ENCODE assay signal across 21 mouse cellular contexts in genomic region chr16:10919856-10920255, GRCm38 (mm10).
DNase-seq lines count a peak whose midpoint lies in the region; ATAC-seq and TF ChIP-seq lines count a peak whose summit lies in the region.
"Had no signal": no experiment of that assay in that cellular context is flagged by ENCODE, and none has a peak within 500 bp of the region (broad histone marks: within the 10 kb centered on the region; RNA-seq: fewer than 3 reads in every experiment).

No protein-coding gene starts in this region.

- H3K9me3 ChIP-seq in heart, embryonic 11.5 days (replicated peaks; ENCODE audit: control insufficient read depth, low read length), result no peaks in the 10 kb centered on the region
- H3K9me3 ChIP-seq in kidney, postnatal 0 days (replicated peaks; ENCODE audit: low read length), result no peaks in the 10 kb centered on the region
- H3K9me3 ChIP-seq in kidney, embryonic 14.5 days (ENCODE audit: control insufficient read depth, low read length), result no peaks in the 10 kb centered on the region
- H3K9me3 ChIP-seq in lung, embryonic 16.5 days (ENCODE audit: control insufficient read depth, low read length), result no peaks in the 10 kb centered on the region
- H3K9me3 ChIP-seq in heart, postnatal 0 days (replicated peaks; ENCODE audit: control insufficient read depth, low read length), result no peaks in the 10 kb centered on the region
- H3K9me3 ChIP-seq: embryonic facial prominence, embryonic 13.5 days; neural tube, embryonic 12.5 days had no signal

- no peak for TF ChIP-seq CTCF in kidney, postnatal 0 days (IDR thresholded peaks at IDR 0.05; ENCODE audit: low read depth)
- no peak for TF ChIP-seq CTCF in lung, adult 2 months (IDR thresholded peaks at IDR 0.05; ENCODE audit: insufficient read depth, low read length)
- TF ChIP-seq CTCF in heart, postnatal 0 days (IDR thresholded peaks at IDR 0.05; ENCODE audit: low read depth), result no peak

- no peak overlapping the region for H3K4me3 ChIP-seq in heart, embryonic 11.5 days (ENCODE audit: low read depth, low read length)
- H3K4me3 ChIP-seq in kidney, postnatal 0 days (replicated peaks; ENCODE audit: low read depth, low read length), result no peak overlapping the region
- H3K4me3 ChIP-seq in kidney, embryonic 14.5 days (ENCODE audit: low read length), result no peak overlapping the region
- H3K4me3 ChIP-seq in lung, embryonic 16.5 days (ENCODE audit: low read length), result no peak overlapping the region
- H3K4me3 ChIP-seq in lung, adult 2 months (replicated peaks; ENCODE audit: extremely low read depth, low read depth, low read length), result no peak overlapping the region
- no peak overlapping the region for H3K4me3 ChIP-seq in heart, postnatal 0 days (ENCODE audit: low read depth, low read length)
- H3K4me3 ChIP-seq: embryonic facial prominence, embryonic 13.5 days; neural tube, embryonic 12.5 days had no signal

- TF ChIP-seq EP300 in heart, postnatal 0 days (IDR thresholded peaks at IDR 0.05; ENCODE audit: low read depth), result no peak

- no peak for TF ChIP-seq POLR2A in lung, adult 2 months (IDR thresholded peaks at IDR 0.05; ENCODE audit: borderline replicate concordance, extremely low read depth, low read depth, low read length)

- H3K4me2 ChIP-seq in heart, embryonic 11.5 days, result no peak overlapping the region
- H3K4me2 ChIP-seq in kidney, postnatal 0 days (ENCODE audit: low read length), result no peak overlapping the region
- H3K4me2 ChIP-seq in kidney, embryonic 14.5 days (replicated peaks; ENCODE audit: low read depth, low read length), result no peak overlapping the region
- H3K4me2 ChIP-seq in lung, embryonic 16.5 days (ENCODE audit: low read depth, low read length), result no peak overlapping the region
- H3K4me2 ChIP-seq in heart, postnatal 0 days (ENCODE audit: low read depth, low read length), result no peak overlapping the region
- H3K4me2 ChIP-seq: embryonic facial prominence, embryonic 13.5 days; midbrain, embryonic 11.5 days; neural tube, embryonic 12.5 days had no signal

- 0 out of 2 replicates have a peak overlapping the region, but pooled peaks have one; percentile 10 for H3K27ac ChIP-seq in heart, embryonic 11.5 days (ENCODE audit: low read depth, low read length)
- H3K27ac ChIP-seq in kidney, postnatal 0 days, result no peak overlapping the region
- no peak overlapping the region for H3K27ac ChIP-seq in kidney, embryonic 14.5 days (ENCODE audit: low read depth, low read length)
- H3K27ac ChIP-seq in lung, embryonic 16.5 days (ENCODE audit: low read length), result no peak overlapping the region
- no peak overlapping the region for H3K27ac ChIP-seq in heart, postnatal 0 days (ENCODE audit: low read depth)
- H3K27ac ChIP-seq: embryonic facial prominence, embryonic 13.5 days; macrophage; neural tube, embryonic 12.5 days had no signal

- no peaks in the 10 kb centered on the region for H3K27me3 ChIP-seq in heart, embryonic 11.5 days (ENCODE audit: control insufficient read depth, insufficient read depth, low read length)
- no peaks in the 10 kb centered on the region for H3K27me3 ChIP-seq in kidney, postnatal 0 days (ENCODE audit: insufficient read depth, low read length)
- H3K27me3 ChIP-seq in kidney, embryonic 14.5 days (ENCODE audit: control insufficient read depth, insufficient read depth, low read length), result no peaks in the 10 kb centered on the region
- H3K27me3 ChIP-seq in lung, embryonic 16.5 days (ENCODE audit: control insufficient read depth, insufficient read depth, low read depth, low read length), result no peaks in the 10 kb centered on the region
- H3K27me3 ChIP-seq in heart, postnatal 0 days (ENCODE audit: control insufficient read depth, insufficient read depth, low read length), result no peaks in the 10 kb centered on the region
- H3K27me3 ChIP-seq: CH12.LX; embryonic facial prominence, embryonic 13.5 days; neural tube, embryonic 12.5 days had no signal

- ATAC-seq in heart, embryonic 11.5 days (replicated peaks; ENCODE audit: insufficient number of reproducible peaks, low FRiP score, low TSS enrichment), result 0 out of 2 replicates have a peak, but pooled peaks have one; percentile 55
- no peak for ATAC-seq in kidney, postnatal 0 days (replicated peaks; ENCODE audit: low FRiP score, low read depth)
- ATAC-seq in kidney, embryonic 14.5 days (ENCODE audit: low FRiP score, low TSS enrichment), result no peak; the same call in 1 of the 2 replicates
- ATAC-seq in lung, embryonic 16.5 days (ENCODE audit: low read depth), result 0 out of 2 replicates have a peak, but pooled peaks have one; percentile 34
- peak; percentile 89 for ATAC-seq in heart, postnatal 0 days (ENCODE audit: insufficient read depth, low read depth)
- ATAC-seq: forebrain, embryonic 14.5 days had no signal

- H3K9ac ChIP-seq in heart, embryonic 11.5 days (ENCODE audit: low read depth, low read length), result no peak overlapping the region
- H3K9ac ChIP-seq in kidney, postnatal 0 days (ENCODE audit: low read depth, low read length), result no peak overlapping the region
- no peak overlapping the region for H3K9ac ChIP-seq in kidney, embryonic 14.5 days (ENCODE audit: low read depth, low read length)
- H3K9ac ChIP-seq in lung, embryonic 16.5 days (ENCODE audit: low read length), result no peak overlapping the region
- no peak overlapping the region for H3K9ac ChIP-seq in heart, postnatal 0 days (replicated peaks; ENCODE audit: low read depth, low read length)
- H3K9ac ChIP-seq: embryonic facial prominence, embryonic 13.5 days; neural tube, embryonic 12.5 days had no signal

- DNase-seq in heart, adult 11 months, result no peak
- peak; percentile 7 for DNase-seq in kidney, postnatal 0 days (ENCODE audit: low spot score)
- no peak for DNase-seq in lung, adult 2 months
- DNase-seq in heart, postnatal 0 days (ENCODE audit: low spot score), result no peak
- DNase-seq in frontal cortex, adult 2 months (ENCODE audit: extremely low spot score in 1 of 2, low spot score in 1 of 2), result no peak
- DNase-seq: adrenal gland, adult 2 months; cerebellum, adult 9-10 months; gastrocnemius, postnatal 14 days; kidney, adult 18-20 months; liver; right cerebral cortex, adult 18-20 months; thymus, postnatal 36 days had no signal

- H3K36me3 ChIP-seq in heart, embryonic 11.5 days (ENCODE audit: control insufficient read depth, insufficient read depth, low read length), result no peaks in the 10 kb centered on the region
- no peaks in the 10 kb centered on the region for H3K36me3 ChIP-seq in kidney, postnatal 0 days (ENCODE audit: insufficient read depth, low read length)
- H3K36me3 ChIP-seq in kidney, embryonic 14.5 days (ENCODE audit: control insufficient read depth, insufficient read depth, low read length), result no peaks in the 10 kb centered on the region
- no peaks in the 10 kb centered on the region for H3K36me3 ChIP-seq in lung, embryonic 16.5 days (ENCODE audit: control insufficient read depth, insufficient read depth, low read length)
- no peaks in the 10 kb centered on the region for H3K36me3 ChIP-seq in heart, postnatal 0 days (replicated peaks; ENCODE audit: control insufficient read depth, insufficient read depth, low read length)
- H3K36me3 ChIP-seq: embryonic facial prominence, embryonic 13.5 days; neural tube, embryonic 12.5 days had no signal

- H3K4me1 ChIP-seq in heart, embryonic 11.5 days (ENCODE audit: control insufficient read depth, insufficient read depth, low read length), result peaks cover 4% of the 10 kb centered on the region
- no peaks in the 10 kb centered on the region for H3K4me1 ChIP-seq in kidney, postnatal 0 days (replicated peaks; ENCODE audit: insufficient read depth, low read length)
- H3K4me1 ChIP-seq in kidney, embryonic 14.5 days (ENCODE audit: control insufficient read depth, insufficient read depth, low read length), result no peaks in the 10 kb centered on the region
- H3K4me1 ChIP-seq in lung, embryonic 16.5 days (replicated peaks; ENCODE audit: control insufficient read depth, insufficient read depth, low read length), result no peaks in the 10 kb centered on the region
- no peaks in the 10 kb centered on the region for H3K4me1 ChIP-seq in lung, adult 2 months (ENCODE audit: control insufficient read depth, insufficient read depth, low read length)
- no peaks in the 10 kb centered on the region; the same call in 1 of the 2 replicates for H3K4me1 ChIP-seq in heart, postnatal 0 days (ENCODE audit: control insufficient read depth, insufficient read depth)
- H3K4me1 ChIP-seq: neural tube, embryonic 12.5 days had no signal

Comparison
In these comparisons a context has a peak if more than half of its experiments do, and no peak if none do; other contexts are left out.
1. ATAC-seq: peak in heart, embryonic 11.5 days (single experiment), lung, embryonic 16.5 days (single experiment) and heart, postnatal 0 days (single experiment); none in kidney, postnatal 0 days (single experiment) and kidney, embryonic 14.5 days (single experiment).